Mouse (Mus musculus) forebrain, embryonic 15.5 days (tissue): ENCODE data around the gene C3ar1. TPM values are rescaled to one million over a fixed set of nuclear protein-coding genes. Genes with fewer than 3 reads are reported as not detected.

Source experiments
- ATAC-seq: fragments of 200-750 bp; cut with Nextera tagmentation; replicated peaks from 2 replicates; pipeline ENCODE4 v1.8.0; 2017; ENCODE audit warnings: mild to moderate bottlenecking, moderate TSS enrichment, moderate library complexity
- H3K27ac ChIP-seq: fragments of 300-500 bp; sonication (generic); replicated peaks from 2 replicates; pipeline ENCODE4 v1.5.1; 2015; ENCODE audit warnings: mild to moderate bottlenecking, inconsistent platforms
- H3K27me3 ChIP-seq: fragments of 300-500 bp; sonication (generic); 2 replicates; pipeline ENCODE4 v1.6.1; 2015; ENCODE audit warnings: inconsistent platforms
- H3K36me3 ChIP-seq: fragments of 300-500 bp; sonication (generic); 2 replicates; pipeline ENCODE4 v1.6.1; 2015; ENCODE audit warnings: mild to moderate bottlenecking, inconsistent platforms
- H3K4me1 ChIP-seq: fragments of 300-500 bp; sonication (generic); 2 replicates; pipeline ENCODE4 v1.6.1; 2015; ENCODE audit warnings: inconsistent platforms
- H3K4me2 ChIP-seq: fragments of 300-500 bp; sonication (generic); replicated peaks from 2 replicates; pipeline ENCODE4 v1.6.1; 2015; ENCODE audit warnings: mild to moderate bottlenecking, inconsistent platforms
- H3K4me3 ChIP-seq: fragments of 300-500 bp; sonication (generic); 2 replicates; pipeline ENCODE4 v1.5.1; 2015; ENCODE audit warnings: mild to moderate bottlenecking, inconsistent platforms
- H3K9ac ChIP-seq: fragments of 300-500 bp; sonication (generic); replicated peaks from 2 replicates; pipeline ENCODE4 v1.6.1; 2015; ENCODE audit warnings: mild to moderate bottlenecking, inconsistent platforms
- H3K9me3 ChIP-seq: fragments of 300-500 bp; sonication (generic); 2 replicates; pipeline ENCODE4 v1.6.1; 2016; ENCODE audit warnings: inconsistent platforms
- WGBS: fragments of 180-500 bp; shearing (Covaris S2); methylation state at CpG from one replicate; pipeline ENCODE4 v1.1.7; 2015; ENCODE audit warnings: mixed read lengths; 5-methylcytosine and 5-hydroxymethylcytosine counted together
- polyA plus RNA-seq: library from polyadenylated mRNA; unstranded; fragments of >200 nt; fragmentation: Nextera tagmentation; extraction: Ambion mirVana; gene quantifications from 2 replicates; pipeline ENCODE4 v1.2.1, GENCODE M21; 2015

Gene C3ar1
- polyA plus RNA-seq, 1 experiment from 2014 or later = 0.89 TPM

DNA sequence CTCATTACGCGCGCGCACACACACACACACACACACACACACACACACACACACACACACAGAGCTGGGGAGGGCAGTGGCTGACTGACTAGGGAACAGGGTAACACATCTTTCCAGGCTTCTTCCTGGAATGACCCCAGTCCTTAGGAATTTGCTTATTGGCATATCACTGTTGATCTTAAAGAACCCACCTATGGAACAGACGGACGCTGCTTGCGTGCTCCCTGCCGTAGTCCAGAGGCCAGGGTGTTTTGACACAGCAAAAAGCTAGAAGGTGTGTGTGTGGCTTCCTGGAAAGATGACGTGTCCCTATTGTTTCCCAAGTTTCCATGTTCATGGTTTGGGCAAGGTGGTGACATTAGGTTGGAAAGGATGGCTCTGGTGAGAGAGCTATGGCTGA is 30.8 kb downstream of the C3ar1 start:
- Histone ChIP-seq H3K4me2 (no peak overlapping the region), H3K4me1 (peaks cover 43% of the 10 kb centered on the region), H3K27ac (no peak overlapping the region), H3K9ac (no peak overlapping the region), H3K36me3 (peaks cover 4% of the 10 kb centered on the region; the same call in 1 of the 2 replicates), H3K27me3 (no peaks in the 10 kb centered on the region), H3K9me3 (no peaks in the 10 kb centered on the region), H3K4me3 (no peak overlapping the region)
- WGBS = 95% methylated on average over 9 of the region's 9 CpGs
- ATAC-seq = no peak

DNA sequence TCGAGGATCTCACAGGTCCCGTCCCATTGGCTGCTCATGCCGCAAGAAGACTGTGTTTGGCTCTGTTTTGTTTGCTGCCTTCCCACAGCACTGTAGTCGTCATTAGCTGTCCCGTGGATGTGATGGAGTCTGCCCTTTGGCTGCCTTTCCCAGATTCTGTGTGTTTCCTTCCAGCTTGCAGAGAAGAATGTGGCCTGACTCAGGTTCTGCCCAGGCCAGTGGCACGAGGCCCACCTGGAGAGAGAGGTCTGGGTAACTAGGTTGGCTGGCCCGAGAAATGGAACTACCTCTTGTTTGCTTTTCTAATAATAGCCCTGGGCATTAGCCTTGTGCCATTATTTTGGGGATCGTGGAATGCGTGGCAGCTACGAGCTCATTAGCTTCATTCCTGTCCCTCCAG is 31.9 kb downstream of the C3ar1 start:
- no peak overlapping the region for H3K4me3 ChIP-seq
- no peak overlapping the region for H3K27ac ChIP-seq
- H3K9me3 ChIP-seq = no peaks in the 10 kb centered on the region
- ATAC-seq = no peak
- H3K27me3 ChIP-seq = no peaks in the 10 kb centered on the region
- H3K4me2 ChIP-seq = no peak overlapping the region
- peaks cover 46% of the 10 kb centered on the region for H3K4me1 ChIP-seq
- 56% methylated on average over 10 of the region's 10 CpGs for WGBS
- no peak overlapping the region for H3K9ac ChIP-seq
- peaks cover 4% of the 10 kb centered on the region; the same call in 1 of the 2 replicates for H3K36me3 ChIP-seq

DNA sequence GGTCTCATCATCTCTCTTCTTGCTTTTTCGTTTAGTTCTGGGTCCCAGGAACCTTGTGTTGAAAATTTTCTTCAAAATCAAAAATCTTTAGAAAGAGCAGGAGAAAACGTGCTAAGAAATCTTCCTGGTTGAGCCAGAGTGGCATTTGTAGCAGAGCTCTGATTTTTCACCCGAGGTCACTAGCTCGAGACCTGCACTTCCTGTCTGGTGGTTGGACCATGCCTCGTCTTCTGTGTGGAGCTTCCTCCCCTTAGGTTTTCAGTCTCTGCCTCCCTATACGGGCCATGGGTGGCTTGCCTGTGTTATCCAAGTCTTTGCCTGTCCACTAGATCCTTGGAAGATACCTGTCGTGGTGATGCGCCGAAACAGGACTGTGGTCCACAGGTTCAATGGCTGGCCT is 34.1 kb downstream of the C3ar1 start:
- no peak overlapping the region for H3K4me2 ChIP-seq
- no peak overlapping the region for H3K27ac ChIP-seq
- 86% methylated on average over 9 of the region's 9 CpGs for WGBS
- H3K4me3 ChIP-seq = no peak overlapping the region; the same call in 1 of the 2 replicates
- H3K36me3 ChIP-seq = no peaks in the 10 kb centered on the region
- no peak overlapping the region for H3K9ac ChIP-seq
- H3K4me1 ChIP-seq = peaks cover 51% of the 10 kb centered on the region
- H3K9me3 ChIP-seq = no peaks in the 10 kb centered on the region
- no peaks in the 10 kb centered on the region for H3K27me3 ChIP-seq
- ATAC-seq = no peak

DNA sequence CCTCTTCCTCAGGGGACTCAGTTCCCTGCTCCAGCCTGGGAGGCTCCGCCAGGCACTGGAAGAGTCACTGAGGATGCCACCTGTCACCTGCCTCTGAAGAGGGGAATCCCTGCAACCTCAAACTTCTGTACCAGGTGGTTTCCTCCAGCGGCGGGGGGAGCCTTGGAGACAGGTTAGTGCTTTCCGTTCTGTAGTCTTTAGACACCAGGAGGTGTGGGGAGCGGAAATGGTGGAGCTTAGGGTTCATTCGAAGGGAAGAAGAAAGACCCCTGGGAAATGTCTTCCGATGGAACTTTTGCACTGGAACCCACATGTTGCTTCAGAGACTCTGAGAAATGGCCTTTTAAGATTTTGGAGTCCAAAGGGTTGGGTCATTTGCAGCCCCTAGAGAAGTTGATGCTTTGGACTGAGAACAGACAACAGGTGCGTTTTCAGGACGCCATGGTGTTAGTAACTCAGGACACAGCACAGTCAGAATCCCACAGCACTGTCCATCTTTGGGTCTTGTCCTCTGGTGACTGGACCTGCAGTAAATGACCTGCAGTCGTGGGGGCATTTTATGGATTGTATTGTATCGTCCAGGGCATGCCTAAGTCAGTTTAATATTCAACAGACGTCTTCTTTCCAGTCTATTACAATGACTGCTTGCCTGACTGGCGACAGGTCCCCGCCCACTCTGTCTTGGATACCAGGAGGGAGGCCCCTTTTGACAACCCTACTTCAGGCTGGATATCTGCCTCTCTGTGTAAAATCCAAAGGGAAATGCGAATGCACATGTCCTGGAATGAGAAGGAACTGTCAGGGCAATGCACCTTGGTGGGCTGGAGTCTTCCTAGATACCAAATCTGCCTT is 34.9 kb downstream of the C3ar1 start:
- Histone ChIP-seq H3K36me3 (no peaks in the 10 kb centered on the region), H3K4me1 (peaks cover 44% of the 10 kb centered on the region), H3K4me2 (peak overlapping the region; percentile 72), H3K9ac (peak overlapping the region; percentile 93), H3K9me3 (no peaks in the 10 kb centered on the region), H3K27me3 (no peaks in the 10 kb centered on the region), H3K4me3 (peak overlapping the region; percentile 87), H3K27ac (no peak overlapping the region)
- 17% methylated on average over 15 of the region's 15 CpGs for WGBS
- peak; percentile 31 for ATAC-seq

DNA sequence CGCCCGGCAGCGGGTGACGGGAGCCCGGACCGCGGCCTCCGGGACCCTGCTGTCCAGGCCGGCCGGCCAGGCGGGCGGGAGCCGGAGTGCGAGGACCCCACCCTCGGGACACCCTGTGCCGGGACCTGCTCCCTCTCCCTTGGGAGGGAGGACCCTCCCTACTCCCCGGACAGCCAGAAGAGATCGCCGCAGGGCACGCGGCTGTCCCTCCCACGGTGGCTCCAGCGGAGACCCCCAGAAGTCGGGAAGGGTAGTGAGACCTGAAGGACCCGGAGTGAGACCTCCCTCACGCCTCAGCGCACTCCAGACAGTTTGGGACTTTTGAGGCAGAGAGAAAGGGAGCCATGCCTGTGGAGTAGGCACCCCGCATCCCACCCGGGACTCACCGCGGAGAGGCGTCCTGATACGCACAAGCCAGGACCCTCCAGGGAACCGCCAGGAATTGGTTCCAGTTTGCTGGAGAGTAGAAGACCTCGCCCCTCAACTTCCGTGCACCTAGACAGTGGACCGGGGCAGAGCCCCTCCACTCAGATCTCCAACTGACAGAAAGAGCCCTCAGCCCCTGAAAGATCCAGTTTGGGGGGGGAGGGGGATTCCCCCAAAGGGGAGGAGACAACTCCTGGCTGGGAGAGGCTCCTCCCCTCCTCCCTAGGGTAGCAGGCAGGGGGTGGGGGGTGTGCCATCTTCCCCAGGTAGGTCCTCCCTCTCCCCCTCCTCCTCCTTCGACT is 35.7 kb downstream of the C3ar1 start:
- H3K4me3 ChIP-seq = peak overlapping the region; percentile 87
- peaks cover 37% of the 10 kb centered on the region for H3K4me1 ChIP-seq
- peak; percentile 73 for ATAC-seq
- H3K9ac ChIP-seq = peak overlapping the region; percentile 93
- H3K36me3 ChIP-seq = no peaks in the 10 kb centered on the region
- H3K4me2 ChIP-seq = peak overlapping the region; percentile 72
- no peaks in the 10 kb centered on the region for H3K9me3 ChIP-seq
- peak overlapping the region; percentile 32; the same call in 1 of the 2 replicates for H3K27ac ChIP-seq
- no peaks in the 10 kb centered on the region for H3K27me3 ChIP-seq
- WGBS = 0% methylated on average over 30 of the region's 38 CpGs

DNA sequence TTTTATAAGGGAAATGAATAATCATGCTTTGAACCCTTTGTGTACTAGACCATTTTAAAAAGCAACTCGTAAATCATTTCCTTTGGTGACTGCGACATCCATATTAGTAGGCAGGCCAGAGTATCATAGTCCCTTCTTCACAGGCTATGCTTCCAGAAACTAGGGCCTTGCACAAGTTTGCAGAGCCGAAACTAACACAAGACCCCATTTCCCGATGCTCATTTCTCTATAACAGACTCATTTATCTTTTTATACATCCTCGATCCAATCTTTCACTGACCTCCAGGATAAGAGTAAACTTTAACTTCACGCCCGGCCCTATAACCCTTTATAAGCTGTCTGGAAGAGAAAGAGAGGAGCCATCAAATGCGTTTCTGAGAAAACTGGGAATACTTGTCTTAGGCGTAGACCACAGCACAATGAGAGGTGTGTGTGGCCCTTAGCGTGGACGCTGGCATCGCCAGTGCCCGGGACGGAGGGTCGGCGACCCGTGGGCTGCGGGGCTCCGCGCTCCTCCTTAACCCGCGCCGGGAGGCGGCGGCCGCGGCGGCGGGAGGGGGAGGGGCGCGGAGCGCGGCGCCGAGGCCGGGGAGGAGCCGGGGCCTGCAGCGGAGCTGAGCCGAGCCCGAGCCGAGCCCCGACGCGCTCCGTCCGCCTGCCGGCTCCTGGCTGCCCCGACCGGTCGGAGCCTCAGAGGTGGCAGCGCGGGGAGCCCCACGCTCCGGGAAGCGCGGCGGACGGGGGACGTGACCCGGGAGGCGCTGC is 36.5 kb downstream of the C3ar1 start, which contains the start of gene Foxj2:
TSS of gene Foxj2 (plus strand) at position 609 of the 765 bp plus-strand sequence.
- Histone ChIP-seq H3K27me3 (no peaks in the 10 kb centered on the region), H3K36me3 (no peaks in the 10 kb centered on the region), H3K4me2 (peak within 1 kb of the TSS; percentile 72), H3K9me3 (no peaks in the 10 kb centered on the region), H3K9ac (peak within 1 kb of the TSS; percentile 93), H3K4me3 (peak within 1 kb of the TSS; percentile 87), H3K27ac (peak within 1 kb of the TSS; percentile 32; the same call in 1 of the 2 replicates), H3K4me1 (peaks cover 37% of the 10 kb centered on the region)
- WGBS = 2% methylated on average over 60 of the region's 61 CpGs
- peak; percentile 84 for ATAC-seq

DNA sequence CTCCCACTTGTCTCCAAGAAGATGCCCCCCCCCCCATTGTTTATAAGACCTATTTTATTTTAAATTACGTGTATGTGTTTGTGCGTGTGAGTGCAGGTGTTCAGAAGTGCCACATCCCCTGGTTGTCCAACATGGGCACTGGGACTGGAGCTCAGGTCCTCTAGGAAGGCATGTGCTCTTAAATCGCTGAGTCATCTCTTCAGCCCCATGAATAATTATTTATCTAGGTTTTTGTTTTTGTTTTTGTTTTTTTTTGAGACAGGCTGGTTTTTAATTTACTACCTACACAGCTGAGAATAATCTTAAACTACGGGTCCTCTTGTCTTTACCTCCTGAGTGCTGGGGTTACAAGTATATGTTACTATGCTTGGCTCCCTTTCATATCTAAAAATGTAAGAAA is 42.3 kb downstream of the C3ar1 start:
- Histone ChIP-seq H3K27ac (no peak overlapping the region), H3K9me3 (no peaks in the 10 kb centered on the region), H3K9ac (no peak overlapping the region), H3K4me2 (no peak overlapping the region), H3K4me3 (no peak overlapping the region), H3K27me3 (no peaks in the 10 kb centered on the region), H3K36me3 (no peaks in the 10 kb centered on the region), H3K4me1 (peaks cover 12% of the 10 kb centered on the region)
- no peak for ATAC-seq
- 94% methylated on average over 4 of the region's 4 CpGs for WGBS

DNA sequence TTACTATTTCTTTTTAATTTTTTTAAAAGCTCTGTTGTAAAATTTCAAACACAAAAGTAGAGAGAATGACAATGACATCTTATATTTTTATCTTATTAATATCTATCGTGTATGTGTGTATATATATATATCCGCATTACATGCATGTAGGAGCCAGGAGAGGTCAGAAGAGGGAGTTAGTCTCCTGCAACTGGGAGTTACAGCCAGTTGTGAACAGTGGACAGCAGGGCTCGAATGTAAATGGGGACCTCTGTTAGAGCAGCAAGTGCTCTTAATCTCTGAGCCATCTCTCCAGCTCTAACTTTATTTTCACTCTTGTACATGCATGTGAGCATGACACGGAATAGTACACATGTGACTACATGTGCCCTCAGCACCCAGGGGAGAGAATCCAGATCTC is 43.2 kb downstream of the C3ar1 start:
- Histone ChIP-seq H3K4me2 (no peak overlapping the region), H3K27me3 (no peaks in the 10 kb centered on the region), H3K9ac (no peak overlapping the region), H3K27ac (no peak overlapping the region), H3K36me3 (no peaks in the 10 kb centered on the region), H3K4me1 (peaks cover 12% of the 10 kb centered on the region), H3K9me3 (no peaks in the 10 kb centered on the region), H3K4me3 (no peak overlapping the region)
- ATAC-seq = no peak
- 92% methylated on average over 4 of the region's 4 CpGs for WGBS

DNA sequence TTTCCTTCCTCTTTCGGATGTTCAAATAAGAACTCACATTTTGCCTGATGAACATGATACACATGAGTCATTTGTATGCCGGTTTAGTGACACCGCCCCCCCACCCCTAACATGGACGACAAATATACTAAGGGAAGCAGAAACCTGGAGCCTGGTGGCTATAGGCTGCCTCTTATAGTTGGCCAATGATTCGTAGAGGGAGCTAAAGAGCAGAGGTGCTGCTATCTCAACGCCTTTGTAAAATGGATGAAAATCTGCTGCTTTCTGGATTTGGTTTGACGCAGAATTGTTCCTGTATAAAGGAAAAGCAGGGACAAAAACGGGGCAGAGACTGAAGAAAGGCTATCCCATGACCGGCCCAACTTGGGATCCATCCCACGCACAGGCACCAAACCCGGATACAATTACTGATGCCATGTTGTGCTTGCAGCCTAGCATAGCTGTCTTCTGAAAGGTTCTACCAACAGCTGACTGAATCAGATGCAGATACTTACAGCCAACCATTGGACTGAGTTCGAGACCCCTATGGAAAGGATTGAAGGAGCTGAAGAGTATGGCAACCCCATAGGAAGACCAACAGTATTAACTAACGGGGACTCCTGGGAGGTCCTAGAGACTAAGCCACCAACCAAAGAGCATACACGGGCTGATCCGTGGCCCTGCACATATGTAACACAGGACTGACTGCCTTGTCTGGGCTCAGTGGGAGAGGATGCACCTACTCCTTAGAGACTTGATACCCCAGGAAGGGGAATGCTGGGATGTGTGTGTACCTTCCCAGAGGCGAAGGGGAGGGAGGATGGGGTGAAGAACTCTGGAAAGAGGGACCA is 44.0 kb downstream of the C3ar1 start:
- Histone ChIP-seq H3K4me3 (peak overlapping the region; percentile 74), H3K4me2 (peak overlapping the region; percentile 74), H3K9ac (peak overlapping the region; percentile 79; the same call in 1 of the 2 replicates), H3K27me3 (no peaks in the 10 kb centered on the region), H3K36me3 (no peaks in the 10 kb centered on the region), H3K9me3 (no peaks in the 10 kb centered on the region), H3K27ac (peak overlapping the region; percentile 98), H3K4me1 (peaks cover 12% of the 10 kb centered on the region)
- WGBS = 26% methylated on average over 16 of the region's 16 CpGs
- ATAC-seq = no peak

DNA sequence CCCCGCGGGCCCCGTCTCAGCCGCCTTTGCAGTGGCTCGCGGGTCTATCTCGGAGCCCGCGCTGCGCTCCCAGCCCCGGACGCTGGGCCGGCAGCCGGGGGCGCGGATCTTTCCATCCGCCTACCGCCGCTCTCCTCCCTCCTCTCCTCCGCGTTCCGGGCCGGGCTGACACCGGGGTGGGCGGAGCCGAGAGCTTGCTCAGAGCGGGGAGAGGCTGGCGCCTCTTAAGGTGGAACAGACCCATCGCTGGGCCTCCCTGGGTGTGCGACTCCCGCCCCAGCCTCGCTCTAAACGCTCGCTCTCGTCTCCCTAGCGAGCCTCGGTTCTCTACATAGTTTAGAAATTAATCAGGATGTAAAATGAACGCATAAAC is 44.7 kb downstream of the C3ar1 start:
- Histone ChIP-seq H3K36me3 (no peaks in the 10 kb centered on the region), H3K27me3 (no peaks in the 10 kb centered on the region), H3K4me1 (peaks cover 12% of the 10 kb centered on the region), H3K4me3 (peak overlapping the region; percentile 74), H3K9me3 (no peaks in the 10 kb centered on the region), H3K4me2 (peak overlapping the region; percentile 74), H3K27ac (peak overlapping the region; percentile 98), H3K9ac (peak overlapping the region; percentile 79)
- WGBS = under 1% methylated on average over 37 of the region's 38 CpGs
- peak; percentile 94 for ATAC-seq

DNA sequence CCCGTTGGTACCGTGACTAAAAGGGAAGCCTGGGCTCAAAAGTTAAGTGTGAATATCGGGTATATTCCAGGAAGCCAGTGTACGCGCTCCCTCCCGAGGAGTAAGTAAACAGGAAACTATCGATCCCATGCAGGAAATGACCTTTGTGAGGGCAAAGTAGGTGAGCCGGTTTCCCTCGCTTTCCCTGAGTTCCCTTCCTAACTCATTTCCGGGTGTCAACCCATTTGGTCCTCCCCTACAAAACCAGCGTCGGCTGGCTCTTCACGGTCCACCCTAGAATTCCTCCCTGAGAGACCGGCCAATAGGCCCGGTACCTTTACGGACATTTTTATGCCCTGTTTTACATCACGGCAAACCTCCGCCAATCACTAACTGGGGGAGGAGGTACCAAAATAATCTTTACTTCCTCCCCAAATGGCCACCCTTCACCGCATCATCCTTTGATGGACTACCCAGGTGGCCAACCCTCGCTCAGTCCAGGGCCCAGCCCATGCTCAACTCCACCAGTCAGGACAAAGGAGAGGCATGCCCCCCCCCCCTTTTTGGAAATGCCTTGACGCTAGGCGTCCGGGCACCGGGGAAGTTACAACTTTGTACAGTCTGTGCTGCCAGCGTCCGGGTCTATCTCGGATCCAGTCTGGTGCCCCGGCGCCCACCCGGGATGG is 45.2 kb downstream of the C3ar1 start:
- Histone ChIP-seq H3K4me3 (peak overlapping the region; percentile 74), H3K4me2 (peak overlapping the region; percentile 74), H3K9me3 (no peaks in the 10 kb centered on the region), H3K27me3 (no peaks in the 10 kb centered on the region), H3K27ac (peak overlapping the region; percentile 98), H3K4me1 (peaks cover 12% of the 10 kb centered on the region), H3K9ac (peak overlapping the region; percentile 79), H3K36me3 (no peaks in the 10 kb centered on the region)
- peak; percentile 99 for ATAC-seq
- under 1% methylated on average over 30 of the region's 30 CpGs for WGBS
